ENCODE assay signal across 9 mouse cellular contexts in genomic region chr11:16769709-16770303, GRCm38 (mm10). TPM values are rescaled to one million over a fixed set of nuclear protein-coding genes. Genes with fewer than 3 reads are reported as not detected.
DNase-seq lines count a peak whose midpoint lies in the region; ATAC-seq and TF ChIP-seq lines count a peak whose summit lies in the region.
"Had no signal": no experiment of that assay in that cellular context is flagged by ENCODE, and none has a peak within 500 bp of the region (broad histone marks: within the 10 kb centered on the region; RNA-seq: fewer than 3 reads in every experiment).

No protein-coding gene starts in this region.

- TF ChIP-seq CTCF in testis, adult 2 months (IDR thresholded peaks at IDR 0.05; ENCODE audit: control insufficient read depth, insufficient read depth, insufficient replicate concordance, low read depth, low read length), result no peak
- no peak for TF ChIP-seq CTCF in stomach, postnatal 0 days (IDR thresholded peaks at IDR 0.05; ENCODE audit: low read depth)

- no peak for TF ChIP-seq EP300 in stomach, postnatal 0 days (optimal IDR thresholded peaks at IDR 0.05)

- peak overlapping the region; percentile 10 for H3K27ac ChIP-seq in testis, adult 2 months (ENCODE audit: control insufficient read depth, insufficient read depth, low read depth, low read length)
- no peak overlapping the region; the same call in 1 of the 2 replicates for H3K27ac ChIP-seq in limb, embryonic 13.5 days
- H3K27ac ChIP-seq in stomach, postnatal 0 days (replicated peaks), result peak overlapping the region; percentile 79
- H3K27ac ChIP-seq: liver, embryonic 13.5 days had no signal

- H3K27me3 ChIP-seq in testis, adult 2 months (ENCODE audit: control insufficient read depth, insufficient read depth, low read length), result no peaks in the 10 kb centered on the region
- no peaks in the 10 kb centered on the region for H3K27me3 ChIP-seq in limb, embryonic 13.5 days
- no peaks in the 10 kb centered on the region for H3K27me3 ChIP-seq in stomach, postnatal 0 days (ENCODE audit: control insufficient read depth, insufficient read depth, low read length)
- H3K27me3 ChIP-seq: liver, embryonic 13.5 days had no signal

- H3K4me1 ChIP-seq in testis, adult 2 months (ENCODE audit: control insufficient read depth, insufficient read depth, low read length), result no peaks in the 10 kb centered on the region
- H3K4me1 ChIP-seq in limb, embryonic 13.5 days, result peaks cover 33% of the 10 kb centered on the region
- no peaks in the 10 kb centered on the region for H3K4me1 ChIP-seq in stomach, postnatal 0 days (replicated peaks; ENCODE audit: control insufficient read depth, insufficient read depth)
- H3K4me1 ChIP-seq: liver, embryonic 13.5 days had no signal

- no peaks in the 10 kb centered on the region for H3K36me3 ChIP-seq in testis, adult 2 months (ENCODE audit: control insufficient read depth, insufficient read depth, low read length)
- no peaks in the 10 kb centered on the region for H3K36me3 ChIP-seq in limb, embryonic 13.5 days
- no peaks in the 10 kb centered on the region for H3K36me3 ChIP-seq in stomach, postnatal 0 days (ENCODE audit: control insufficient read depth, insufficient read depth, low read length)
- H3K36me3 ChIP-seq: liver, embryonic 13.5 days had no signal

- peak; percentile 24 to 25 for DNase-seq in cerebellum, postnatal 14 days
- DNase-seq in cerebellum, postnatal 36 days, result no peak
- no peak for DNase-seq in testis, postnatal 10 days (ENCODE audit: low spot score)
- DNase-seq in stomach, postnatal 0 days (ENCODE audit: low spot score), result peak; percentile 28
- DNase-seq in thymus, postnatal 14 days, result no peak
- DNase-seq in adrenal gland, adult (ENCODE audit: inconsistent age in 2 of 2, low spot score in 1 of 2), result no peak
- DNase-seq: liver, embryonic 13.5 days had no signal

- H3K9ac ChIP-seq in limb, embryonic 13.5 days, result no peak overlapping the region
- H3K9ac ChIP-seq in stomach, postnatal 0 days (ENCODE audit: low read length), result no peak overlapping the region
- H3K9ac ChIP-seq: liver, embryonic 13.5 days had no signal

- TF ChIP-seq POLR2A in testis, adult 2 months (IDR thresholded peaks at IDR 0.05; ENCODE audit: control insufficient read depth, low read depth, low read length), result no peak

- peak; percentile 33; the same call in 1 of the 2 replicates for ATAC-seq in limb, embryonic 13.5 days (ENCODE audit: low FRiP score, low read depth)
- ATAC-seq in stomach, postnatal 0 days (ENCODE audit: low FRiP score, low TSS enrichment), result peak; percentile 94

- 53% methylated on average over 3 of the region's 3 CpGs for WGBS in limb, embryonic 13.5 days
- 42% methylated on average over 3 of the region's 3 CpGs for whole genome bisulfite sequencing in stomach, postnatal 0 days

- H3K9me3 ChIP-seq in limb, embryonic 13.5 days, result no peaks in the 10 kb centered on the region
- H3K9me3 ChIP-seq in stomach, postnatal 0 days (ENCODE audit: control insufficient read depth, low read length), result no peaks in the 10 kb centered on the region
- H3K9me3 ChIP-seq: liver, embryonic 13.5 days had no signal

- no peak overlapping the region for H3K4me2 ChIP-seq in limb, embryonic 13.5 days (replicated peaks)
- peak overlapping the region; percentile 11; the same call in 1 of the 2 replicates for H3K4me2 ChIP-seq in stomach, postnatal 0 days (replicated peaks; ENCODE audit: low read depth)
- H3K4me2 ChIP-seq: liver, embryonic 13.5 days had no signal

- H3K4me3 ChIP-seq in testis, adult 2 months (ENCODE audit: control insufficient read depth, low read depth, low read length), result no peak overlapping the region
- H3K4me3 ChIP-seq in limb, embryonic 13.5 days, result no peak overlapping the region
- no peak overlapping the region for H3K4me3 ChIP-seq in stomach, postnatal 0 days (ENCODE audit: low read depth, low read length)
- H3K4me3 ChIP-seq: liver, embryonic 13.5 days had no signal

RNA-seq across cellular contexts. Expression of gene Egfr, which starts 17.8 kb away (rescaled TPM):
- 1.7 and 1.8 TPM in 2 replicates for polyA plus RNA-seq in testis, adult 2 months (2012; rRNA removed)
- 16.4 and 17.0 TPM in 2 replicates for polyA plus RNA-seq in limb, embryonic 13.5 days (2015; fragmentation: Nextera tagmentation; extraction: Ambion mirVana)
- 11.9 and 13.5 TPM in 2 replicates for polyA plus RNA-seq in stomach, postnatal 0 days (2015; fragmentation: Nextera tagmentation; extraction: Ambion mirVana)

Comparison
In these comparisons a context has a peak if more than half of its experiments do, and no peak if none do; other contexts are left out.
1. DNase-seq: peak in cerebellum, postnatal 14 days (2 of 2) and stomach, postnatal 0 days (single experiment); none in cerebellum, postnatal 36 days (0 of 2), testis, postnatal 10 days (single experiment), thymus, postnatal 14 days (single experiment) and adrenal gland, adult (0 of 2).